Mouse (Mus musculus) myocyte (in vitro differentiated cells): ENCODE data around the gene Mrm2.

ENCODE experiments used
- MYOG ChIP-seq, 3 experiments: IDR thresholded peaks; one replicate each; pipeline ENCODE4 v1.6.1; 2011; ENCODE audit warnings: control low read depth in 2 of 3, low read depth in 2 of 3, mild to moderate bottlenecking in 2 of 3; ENCODE audit not compliant: insufficient read length in 2 of 3, control insufficient read depth in 1 of 3, insufficient read depth in 1 of 3
- POLR2A ChIP-seq: IDR thresholded peaks from one replicate; pipeline ENCODE4 v1.6.1; 2011; ENCODE audit warnings: low read depth, mild to moderate bottlenecking, control low read depth, moderate library complexity; ENCODE audit not compliant: insufficient read length

DNA sequence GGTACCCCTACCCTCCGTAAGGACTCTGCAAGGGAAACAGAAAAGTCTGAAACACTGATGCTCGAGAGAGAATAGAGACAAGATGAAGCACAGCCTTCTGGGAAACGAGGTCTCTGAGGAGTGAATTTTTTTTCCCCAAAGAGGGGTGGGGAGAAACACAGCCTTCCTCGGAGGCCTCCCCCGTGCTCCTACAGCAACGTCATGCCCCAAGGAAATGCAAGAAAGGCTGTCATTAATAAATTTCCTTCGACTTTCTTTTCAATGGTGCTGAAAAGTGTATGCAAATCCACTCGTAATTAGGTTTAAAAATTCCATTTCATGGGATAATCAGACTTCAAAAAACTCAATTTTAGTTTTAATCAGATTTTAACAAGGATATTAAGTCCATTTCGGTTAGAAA, 51.5 kb downstream of the Mrm2 start:
- TF ChIP-seq MYOG (IDR thresholded peaks at IDR 0.05; ENCODE audit: control insufficient read depth in 1 of 3, insufficient read depth in 1 of 3, insufficient read length in 2 of 3, low read depth in 2 of 3) (no peak), POLR2A (no peak)
